Mouse (Mus musculus): Measurements from ENCODE around the gene Hist2h3c1. TPM values are rescaled to one million over a fixed set of nuclear protein-coding genes. Genes with fewer than 3 reads are reported as not detected.
A peak's percentile ranks its signal among the peaks of the same experiment; 100 is the strongest.
"Not testable (repeated sequence)": the region's sequence is repeated elsewhere in the genome, so short reads cannot be mapped to it uniquely, and the experiment has no call there.

The Hist2h3c1 gene
- polyA plus RNA-seq, 1 experiment, result not detected

- TF ChIP-seq CTCF (IDR thresholded peaks at IDR 0.05; ENCODE audit: extremely low read depth, insufficient read depth, low read length) (no peak), POLR2A (IDR thresholded peaks at IDR 0.05; ENCODE audit: extremely low read depth, insufficient read depth, low read length) (no peak)
- peak overlapping the region; percentile 93; the same call in 1 of the 2 replicates for H3K4me3 ChIP-seq (ENCODE audit: insufficient read depth, low read length)
These were observed 2.4 kb upstream of the Hist2h3c1 start for GRCm38 (mm10) chr3:96243921-96244572.

GRCm38 (mm10) chr3:96245003-96245886 lies 1.2 kb upstream of the Hist2h3c1 start, which contains the start of gene Hist2h2aa1:
Hist2h2aa1 (plus strand) TSS chr3:96245497.
- H3K4me1 ChIP-seq (ENCODE audit: control insufficient read depth, insufficient read depth, low read length), result not testable (repeated sequence)
- peak within 1 kb of the TSS; percentile 99 for H3K27ac ChIP-seq (ENCODE audit: insufficient read depth, low read length)
- peak within 1 kb of the TSS; percentile 93 for H3K4me3 ChIP-seq (ENCODE audit: insufficient read depth, low read length)
- TF ChIP-seq POLR2A (IDR thresholded peaks at IDR 0.05; ENCODE audit: extremely low read depth, insufficient read depth, low read length), result peak; percentile 70; the same call in 1 of the 2 replicates

More at GRCm38 (mm10) chr3:96243921-96244572, 2.4 kb upstream of the Hist2h3c1 start:
- peaks cover 3% of the 10 kb centered on the region; the same call in 1 of the 2 replicates for H3K4me1 ChIP-seq (ENCODE audit: control insufficient read depth, insufficient read depth, low read length)
- no peak overlapping the region for H3K27ac ChIP-seq (ENCODE audit: insufficient read depth, low read length)

- not testable (repeated sequence) for H3K4me1 ChIP-seq (ENCODE audit: control insufficient read depth, insufficient read depth, low read length); H3K27ac ChIP-seq (ENCODE audit: insufficient read depth, low read length)
- peak overlapping the region; percentile 33 for H3K4me3 ChIP-seq (ENCODE audit: insufficient read depth, low read length)
These were observed 467 bp upstream of the Hist2h3c1 start for GRCm38 (mm10) chr3:96246018-96246417.

GRCm38 (mm10) chr3:96247356-96248140 lies 1.1 kb downstream of the Hist2h3c1 start:
- peaks cover 2% of the 10 kb centered on the region; the same call in 1 of the 2 replicates for H3K4me1 ChIP-seq (ENCODE audit: control insufficient read depth, insufficient read depth, low read length)
- no peak overlapping the region for H3K27ac ChIP-seq (ENCODE audit: insufficient read depth, low read length)
- H3K4me3 ChIP-seq (ENCODE audit: insufficient read depth, low read length), result no peak overlapping the region
- TF ChIP-seq CTCF (IDR thresholded peaks at IDR 0.05; ENCODE audit: extremely low read depth, insufficient read depth, low read length) (no peak), POLR2A (IDR thresholded peaks at IDR 0.05; ENCODE audit: extremely low read depth, insufficient read depth, low read length) (no peak)

- H3K4me1 ChIP-seq (ENCODE audit: control insufficient read depth, insufficient read depth, low read length), result peaks cover 2% of the 10 kb centered on the region; the same call in 1 of the 2 replicates
- TF ChIP-seq CTCF (IDR thresholded peaks at IDR 0.05; ENCODE audit: extremely low read depth, insufficient read depth, low read length) (no peak), POLR2A (IDR thresholded peaks at IDR 0.05; ENCODE audit: extremely low read depth, insufficient read depth, low read length) (no peak)
- H3K27ac ChIP-seq (ENCODE audit: insufficient read depth, low read length), result no peak overlapping the region
- H3K4me3 ChIP-seq (ENCODE audit: insufficient read depth, low read length), result no peak overlapping the region
These were observed 1.9 kb downstream of the Hist2h3c1 start for GRCm38 (mm10) chr3:96248141-96249033.

GRCm38 (mm10) chr3:96249034-96249345 lies 2.5 kb downstream of the Hist2h3c1 start:
- TF ChIP-seq POLR2A (IDR thresholded peaks at IDR 0.05; ENCODE audit: extremely low read depth, insufficient read depth, low read length) (no peak), CTCF (IDR thresholded peaks at IDR 0.05; ENCODE audit: extremely low read depth, insufficient read depth, low read length) (no peak)
- peaks cover 2% of the 10 kb centered on the region; the same call in 1 of the 2 replicates for H3K4me1 ChIP-seq (ENCODE audit: control insufficient read depth, insufficient read depth, low read length)
- no peak overlapping the region for H3K27ac ChIP-seq (ENCODE audit: insufficient read depth, low read length)
- H3K4me3 ChIP-seq (ENCODE audit: insufficient read depth, low read length), result no peak overlapping the region

GRCm38 (mm10) chr3:96250890-96251289 lies 4.4 kb downstream of the Hist2h3c1 start:
- Histone ChIP-seq H3K4me3 (ENCODE audit: insufficient read depth, low read length) (no peak overlapping the region), H3K4me1 (ENCODE audit: control insufficient read depth, insufficient read depth, low read length) (no peaks in the 10 kb centered on the region), H3K27ac (ENCODE audit: insufficient read depth, low read length) (no peak overlapping the region)
- no peak for TF ChIP-seq POLR2A (IDR thresholded peaks at IDR 0.05; ENCODE audit: extremely low read depth, insufficient read depth, low read length)
- TF ChIP-seq CTCF (IDR thresholded peaks at IDR 0.05; ENCODE audit: extremely low read depth, insufficient read depth, low read length), result no peak

- H3K27ac ChIP-seq (ENCODE audit: insufficient read depth, low read length), result no peak overlapping the region
- TF ChIP-seq CTCF (IDR thresholded peaks at IDR 0.05; ENCODE audit: extremely low read depth, insufficient read depth, low read length) (no peak), POLR2A (IDR thresholded peaks at IDR 0.05; ENCODE audit: extremely low read depth, insufficient read depth, low read length) (no peak)
- no peak overlapping the region for H3K4me3 ChIP-seq (ENCODE audit: insufficient read depth, low read length)
- no peaks in the 10 kb centered on the region for H3K4me1 ChIP-seq (ENCODE audit: control insufficient read depth, insufficient read depth, low read length)
These were observed 5.3 kb downstream of the Hist2h3c1 start for GRCm38 (mm10) chr3:96251787-96252186.
